Mouse (Mus musculus): ENCODE results near the gene D630003M21Rik. TPM values are rescaled to one million over a fixed set of nuclear protein-coding genes. Genes with fewer than 3 reads are reported as not detected.

The D630003M21Rik gene
- total RNA-seq, 4 experiments from 2014 or later = 0.75 to 1.5 (median 1.2) TPM

- no peak for DNase-seq (ENCODE audit: low spot score in 2 of 2)
These were observed 30.2 kb downstream of the D630003M21Rik start for GRCm38 (mm10) chr2:158198861-158199260.

- DNase-seq (ENCODE audit: low spot score in 2 of 2) = no peak
These were observed 31.1 kb downstream of the D630003M21Rik start for GRCm38 (mm10) chr2:158197971-158198370.

- DNase-seq (ENCODE audit: low spot score in 2 of 2) = peak in 1 of 2 experiments; percentile 34
These were observed 33.9 kb downstream of the D630003M21Rik start for GRCm38 (mm10) chr2:158194945-158195640.

- no peak for DNase-seq (ENCODE audit: low spot score in 2 of 2)
These were observed 35.2 kb downstream of the D630003M21Rik start for GRCm38 (mm10) chr2:158193611-158194336.

GRCm38 (mm10) chr2:158191098-158191497 lies 37.9 kb downstream of the D630003M21Rik start:
- peak; percentile 68 to 76 for DNase-seq (ENCODE audit: low spot score in 2 of 2)

- no peak for DNase-seq (ENCODE audit: low spot score in 2 of 2)
These were observed 39.6 kb downstream of the D630003M21Rik start for GRCm38 (mm10) chr2:158189451-158189850.

GRCm38 (mm10) chr2:158186206-158186871 lies 42.7 kb downstream of the D630003M21Rik start:
- no peak for DNase-seq (ENCODE audit: low spot score in 2 of 2)

DNA sequence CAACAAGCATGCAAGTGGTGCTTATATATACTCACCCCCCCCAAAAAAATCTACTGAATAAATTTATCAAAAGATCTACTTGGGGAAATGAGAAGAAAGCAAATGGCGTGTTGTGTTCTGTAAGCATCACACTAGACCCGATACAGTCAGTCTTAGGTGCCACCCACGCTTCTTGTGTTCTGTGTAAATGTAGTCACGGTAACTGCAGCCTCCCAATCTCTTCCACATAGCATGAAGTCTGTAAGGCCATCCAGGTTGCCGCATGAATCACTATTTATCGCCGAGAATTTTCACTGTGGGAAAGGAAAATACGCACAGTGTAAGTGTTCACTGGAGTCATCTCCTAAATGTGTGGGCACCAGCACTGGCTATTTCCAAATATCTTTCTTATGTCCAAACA lies 45.8 kb downstream of the D630003M21Rik start:
- no peak for DNase-seq (ENCODE audit: low spot score in 2 of 2)

DNA sequence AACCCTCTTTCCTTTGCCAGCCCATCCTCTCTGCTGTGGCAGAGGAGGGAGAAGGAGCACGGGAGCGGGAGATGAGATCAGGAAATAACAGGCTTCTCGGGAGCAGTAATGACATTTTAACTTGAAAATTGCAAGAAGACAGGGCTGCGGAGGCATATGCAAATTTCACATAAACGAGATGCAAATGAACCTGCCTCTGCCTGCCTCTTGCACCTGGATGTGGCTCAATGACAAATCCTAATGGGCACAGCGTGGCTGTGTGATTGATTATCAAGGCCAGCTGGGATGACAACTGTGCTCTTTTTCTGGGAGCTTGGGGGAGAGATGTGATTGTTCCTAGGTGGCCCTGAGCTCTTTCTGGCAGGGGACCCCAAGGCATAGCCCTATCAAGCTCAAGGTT lies 47.1 kb downstream of the D630003M21Rik start:
- DNase-seq (ENCODE audit: low spot score in 2 of 2) = no peak

GRCm38 (mm10) chr2:158180797-158181196 lies 48.2 kb downstream of the D630003M21Rik start:
- DNase-seq (ENCODE audit: low spot score in 2 of 2) = no peak

- DNase-seq (ENCODE audit: low spot score in 2 of 2) = peak; percentile 42 to 63
These were observed 49.5 kb downstream of the D630003M21Rik start for GRCm38 (mm10) chr2:158179370-158180111.

DNA sequence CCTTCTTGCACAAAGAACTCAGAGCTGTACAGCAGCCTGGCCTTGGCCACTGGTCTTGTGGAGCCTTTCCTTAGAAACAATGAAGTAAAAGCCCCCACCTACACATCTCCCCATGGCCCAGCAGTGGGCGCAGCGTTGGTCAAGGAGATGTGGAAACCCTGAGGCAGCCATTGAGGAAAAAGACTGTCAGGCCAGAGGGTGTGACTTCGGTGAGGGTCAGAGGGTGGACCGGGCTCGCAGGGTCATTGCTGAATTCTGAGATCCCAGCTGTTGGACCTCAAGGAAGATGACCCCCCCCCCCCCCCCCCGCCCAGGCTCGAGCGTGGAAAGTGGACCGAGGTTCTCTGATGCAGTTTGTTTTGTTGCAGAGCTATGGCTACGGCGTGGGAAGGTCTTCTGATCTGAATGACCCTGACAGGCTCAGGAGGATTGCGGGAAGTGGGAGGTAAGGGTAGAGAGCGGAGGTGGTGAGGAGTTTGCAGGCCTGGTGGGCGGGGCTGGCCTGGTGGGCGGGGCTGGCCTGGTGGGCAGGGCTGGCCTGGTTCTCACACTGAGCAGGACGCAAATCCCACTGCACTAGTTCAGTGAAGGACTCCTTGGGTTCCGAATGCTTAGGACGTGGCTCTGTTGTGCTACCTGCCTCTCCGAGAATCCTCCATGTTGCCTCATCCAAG lies 50.2 kb downstream of the D630003M21Rik start:
- DNase-seq (ENCODE audit: low spot score in 2 of 2) = peak; percentile 72 to 77

GRCm38 (mm10) chr2:158178139-158178538 lies 50.9 kb downstream of the D630003M21Rik start:
- DNase-seq (ENCODE audit: low spot score in 2 of 2) = no peak

- no peak for DNase-seq (ENCODE audit: low spot score in 2 of 2)
These were observed 51.4 kb downstream of the D630003M21Rik start for GRCm38 (mm10) chr2:158177574-158177973.

- DNase-seq (ENCODE audit: low spot score in 2 of 2) = no peak
These were observed 52.3 kb downstream of the D630003M21Rik start for GRCm38 (mm10) chr2:158176763-158177162.

DNA sequence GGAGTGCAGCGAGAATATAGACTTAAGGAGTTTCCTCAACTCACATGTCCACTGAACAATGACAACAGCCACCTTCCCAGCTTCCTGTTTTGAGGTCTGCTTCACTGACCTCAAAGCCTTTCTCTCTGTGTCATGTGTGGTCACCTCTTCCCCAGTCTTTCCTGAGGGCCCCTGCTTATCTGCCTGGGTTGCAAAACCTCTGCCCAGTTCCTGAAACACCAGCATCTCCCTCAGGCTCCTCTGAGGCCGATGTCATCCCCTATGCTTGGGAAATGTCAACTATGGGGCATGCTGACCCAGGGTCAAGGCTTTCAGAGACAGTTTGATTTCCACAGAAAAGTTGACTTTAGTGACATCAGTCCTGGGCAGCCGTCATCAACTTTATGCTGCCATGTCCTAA lies 53.6 kb downstream of the D630003M21Rik start:
- DNase-seq (ENCODE audit: low spot score in 2 of 2) = no peak

DNA sequence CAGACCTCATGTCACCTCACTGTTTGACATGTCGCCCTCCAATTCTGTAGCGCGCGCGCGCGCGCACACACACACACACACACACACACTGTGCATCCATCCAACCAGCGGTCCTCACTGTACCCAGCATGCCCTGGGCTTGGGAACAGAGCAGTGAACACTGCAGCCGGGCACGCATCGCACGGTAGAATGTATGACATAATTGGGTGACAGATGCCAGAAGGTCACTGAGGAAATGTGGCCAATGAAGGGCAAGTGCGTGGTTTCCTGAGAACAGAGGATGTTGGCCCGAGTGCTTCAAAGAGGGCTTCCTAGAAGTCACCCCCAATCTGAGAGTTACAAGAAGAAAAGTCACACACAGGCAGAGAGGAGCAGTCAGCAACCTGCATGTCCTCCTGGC lies 54.1 kb downstream of the D630003M21Rik start:
- no peak for DNase-seq (ENCODE audit: low spot score in 2 of 2)

GRCm38 (mm10) chr2:158174438-158174837 lies 54.6 kb downstream of the D630003M21Rik start:
- no peak for DNase-seq (ENCODE audit: low spot score in 2 of 2)

DNA sequence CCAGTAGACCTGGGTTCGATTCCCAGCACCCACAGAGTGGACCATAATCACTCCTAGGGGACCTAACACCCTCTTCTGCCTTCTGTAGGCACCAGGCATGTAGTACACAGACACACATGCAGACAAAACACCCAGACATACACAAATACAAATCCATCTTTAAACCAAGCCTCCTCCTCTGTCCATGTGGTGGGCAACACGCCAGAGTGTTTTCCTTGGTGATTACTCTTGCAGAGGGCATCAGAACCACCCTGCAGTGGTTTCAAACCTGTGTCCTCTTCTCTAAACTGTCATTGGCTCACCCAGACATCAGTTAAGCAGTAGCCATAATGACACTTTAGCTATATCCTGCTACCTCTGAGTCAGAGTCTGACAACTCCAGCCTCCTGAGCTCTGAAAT lies 58.6 kb downstream of the D630003M21Rik start:
- no peak for DNase-seq (ENCODE audit: low spot score in 2 of 2)

DNA sequence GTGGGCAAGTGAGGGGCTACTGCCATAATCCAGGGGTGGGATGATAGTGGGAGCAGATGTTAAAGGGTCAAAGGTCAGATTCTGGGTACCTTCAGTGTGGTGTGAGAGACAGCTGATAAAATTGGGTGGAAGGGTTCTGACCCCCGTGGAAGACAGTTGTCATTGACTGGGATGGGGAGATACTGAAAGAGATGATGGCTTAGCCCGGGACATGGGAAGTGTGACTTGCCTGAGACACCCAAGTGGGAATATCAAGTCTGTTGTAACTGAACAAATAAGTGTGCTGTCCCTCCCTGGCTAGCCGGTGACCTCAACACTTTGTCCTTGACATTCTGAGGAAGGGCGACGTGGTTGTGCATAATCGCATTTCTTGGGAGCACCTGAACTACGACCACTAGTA lies 59.3 kb downstream of the D630003M21Rik start:
- no peak for DNase-seq (ENCODE audit: low spot score in 2 of 2)

- DNase-seq (ENCODE audit: low spot score in 2 of 2) = no peak
These were observed 59.7 kb downstream of the D630003M21Rik start for GRCm38 (mm10) chr2:158169351-158169750.
